Mouse (Mus musculus): ENCODE measurements around the gene Nr2c2.

DNA sequence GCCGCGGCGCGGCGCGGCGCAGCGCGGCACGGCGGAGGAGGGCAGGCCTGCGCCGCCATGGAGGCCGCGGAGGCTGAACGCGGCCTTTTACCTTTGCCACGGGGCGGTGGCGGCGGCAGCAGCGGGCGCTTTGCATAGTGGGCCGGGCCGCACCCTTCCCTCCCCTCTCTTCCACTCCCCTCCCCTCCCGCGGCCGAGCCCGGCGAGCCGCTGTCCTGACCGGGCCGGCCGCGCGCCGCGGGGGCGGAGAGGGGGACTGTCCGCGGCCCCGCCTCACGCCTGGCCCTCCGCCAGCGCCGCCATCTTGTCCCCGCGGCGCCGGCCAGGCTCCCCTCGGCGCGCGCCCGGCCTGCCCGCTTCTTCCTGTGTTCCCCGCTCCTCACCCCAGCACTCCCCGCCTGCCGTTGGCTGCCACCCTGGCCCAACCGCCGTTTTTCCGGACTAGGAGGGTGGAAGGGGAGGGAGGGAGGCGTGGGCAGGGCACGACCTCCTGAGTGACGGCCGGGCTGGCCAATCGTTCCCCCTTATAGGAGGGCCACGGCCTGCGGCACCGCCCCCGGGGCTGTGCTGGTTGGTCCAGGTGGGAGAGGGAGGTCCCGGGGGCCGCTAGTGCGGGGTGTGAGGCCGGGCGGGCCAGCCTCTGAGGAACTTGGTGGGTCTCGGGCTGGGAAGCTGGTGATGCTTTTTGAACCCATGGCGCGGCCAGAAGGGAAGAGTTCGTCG lies 738 bp downstream of the Nr2c2 start:
- peak; percentile 19; the same call in 1 of the 2 replicates for TF ChIP-seq EP300 (IDR thresholded peaks at IDR 0.05; ENCODE audit: low read depth)
- no peak for TF ChIP-seq CTCF (IDR thresholded peaks at IDR 0.05; ENCODE audit: low read depth)
